Mouse (Mus musculus) stomach, embryonic 16.5 days (tissue): ENCODE results near the gene Gnpat. TPM values are rescaled to one million over a fixed set of nuclear protein-coding genes. Genes with fewer than 3 reads are reported as not detected.
"Not testable (repeated sequence)": the region's sequence is repeated elsewhere in the genome, so short reads cannot be mapped to it uniquely, and the experiment has no call there.

ENCODE experiments used
- ATAC-seq: fragments of 200-750 bp; cut with Nextera tagmentation; 2 replicates; pipeline ENCODE4 v1.8.0; 2017; ENCODE audit warnings: moderate number of reproducible peaks, moderate TSS enrichment; ENCODE audit not compliant: insufficient read depth, low FRiP score
- H3K27ac ChIP-seq: fragments of 300-500 bp; sonication (generic); 2 replicates; pipeline ENCODE4 v1.5.1; 2014; ENCODE audit warnings: low read length
- H3K27me3 ChIP-seq: fragments of 300-500 bp; sonication (generic); 2 replicates; pipeline ENCODE4 v1.6.1; 2014; ENCODE audit warnings: low read length, control low read depth, mixed read lengths; ENCODE audit not compliant: control insufficient read depth, insufficient read depth
- H3K36me3 ChIP-seq: fragments of 300-500 bp; sonication (generic); 2 replicates; pipeline ENCODE4 v1.6.1; 2014; ENCODE audit warnings: low read length; ENCODE audit not compliant: control insufficient read depth, insufficient read depth
- H3K4me1 ChIP-seq: fragments of 300-500 bp; sonication (generic); 2 replicates; pipeline ENCODE4 v1.6.1; 2014; ENCODE audit warnings: low read length, control low read depth, mixed read lengths; ENCODE audit not compliant: control insufficient read depth, insufficient read depth
- H3K4me2 ChIP-seq: fragments of 300-500 bp; sonication (generic); 2 replicates; pipeline ENCODE4 v1.6.1; 2014; ENCODE audit warnings: low read depth, low read length, mixed read lengths
- H3K4me3 ChIP-seq: fragments of 300-500 bp; sonication (generic); replicated peaks from 2 replicates; pipeline ENCODE4 v1.5.1; 2014; ENCODE audit warnings: mild to moderate bottlenecking, low read length
- H3K9ac ChIP-seq: fragments of 300-500 bp; sonication (generic); 2 replicates; pipeline ENCODE4 v1.6.1; 2014; ENCODE audit warnings: low read length
- H3K9me3 ChIP-seq: fragments of 300-500 bp; sonication (generic); replicated peaks from 2 replicates; pipeline ENCODE4 v1.6.1; 2016; ENCODE audit warnings: low read length, control low read depth; ENCODE audit not compliant: control insufficient read depth
- WGBS: fragments of 180-500 bp; shearing (Covaris S2); extraction: QIAGEN DNeasy Blood & Tissue Kit; methylation state at CpG from one replicate; pipeline ENCODE4 v1.1.7; 2014; 5-methylcytosine and 5-hydroxymethylcytosine counted together
- polyA plus RNA-seq: library from polyadenylated mRNA; unstranded; fragments of >200 nt; fragmentation: Nextera tagmentation; extraction: Ambion mirVana; gene quantifications from 2 replicates; pipeline ENCODE4 v1.2.1, GENCODE M21; 2015

Gnpat gene
- polyA plus RNA-seq, 1 experiment from 2014 or later, result 90.1 TPM

- Histone ChIP-seq H3K36me3 (peaks cover 7% of the 10 kb centered on the region; the same call in 1 of the 2 replicates), H3K4me2 (no peak overlapping the region), H3K4me1 (no peaks in the 10 kb centered on the region), H3K27ac (no peak overlapping the region), H3K27me3 (no peaks in the 10 kb centered on the region), H3K9me3 (no peaks in the 10 kb centered on the region), H3K9ac (no peak overlapping the region), H3K4me3 (no peak overlapping the region)
- no peak for ATAC-seq
- 77% methylated on average over 2 of the region's 2 CpGs for WGBS
Measured at GRCm38 (mm10) chr8:124837956-124838355, 24.9 kb upstream of the Gnpat start.

GRCm38 (mm10) chr8:124839371-124839770 is 23.5 kb upstream of the Gnpat start:
- no peak overlapping the region for H3K27ac ChIP-seq
- ATAC-seq, result no peak
- WGBS, result 87% methylated on average over 10 of the region's 10 CpGs
- H3K36me3 ChIP-seq, result peaks cover 7% of the 10 kb centered on the region; the same call in 1 of the 2 replicates
- no peak overlapping the region for H3K4me3 ChIP-seq
- H3K9ac ChIP-seq, result no peak overlapping the region
- no peaks in the 10 kb centered on the region for H3K4me1 ChIP-seq
- no peaks in the 10 kb centered on the region for H3K27me3 ChIP-seq
- H3K4me2 ChIP-seq, result no peak overlapping the region
- H3K9me3 ChIP-seq, result no peaks in the 10 kb centered on the region

GRCm38 (mm10) chr8:124840900-124841299 is 21.9 kb upstream of the Gnpat start:
- H3K36me3 ChIP-seq, result peaks cover 11% of the 10 kb centered on the region; the same call in 1 of the 2 replicates
- ATAC-seq, result no peak
- H3K27me3 ChIP-seq, result no peaks in the 10 kb centered on the region
- no peak overlapping the region for H3K27ac ChIP-seq
- H3K9ac ChIP-seq, result no peak overlapping the region
- WGBS, result 97% methylated on average over 7 of the region's 7 CpGs
- H3K4me1 ChIP-seq, result no peaks in the 10 kb centered on the region
- H3K9me3 ChIP-seq, result no peaks in the 10 kb centered on the region
- no peak overlapping the region for H3K4me3 ChIP-seq
- H3K4me2 ChIP-seq, result no peak overlapping the region

- Histone ChIP-seq H3K4me3 (no peak overlapping the region), H3K27ac (no peak overlapping the region), H3K4me2 (no peak overlapping the region), H3K4me1 (no peaks in the 10 kb centered on the region), H3K9me3 (no peaks in the 10 kb centered on the region), H3K9ac (no peak overlapping the region), H3K27me3 (no peaks in the 10 kb centered on the region), H3K36me3 (peaks cover 11% of the 10 kb centered on the region; the same call in 1 of the 2 replicates)
- 82% methylated on average over 10 of the region's 10 CpGs for WGBS
- ATAC-seq, result no peak
Measured at GRCm38 (mm10) chr8:124841775-124842174, 21.1 kb upstream of the Gnpat start.

GRCm38 (mm10) chr8:124842929-124843328 is 19.9 kb upstream of the Gnpat start:
- H3K4me3 ChIP-seq, H3K4me1 ChIP-seq, H3K4me2 ChIP-seq, H3K9ac ChIP-seq, H3K9me3 ChIP-seq, H3K27ac ChIP-seq, ATAC-seq, H3K27me3 ChIP-seq: not testable (repeated sequence)
- H3K36me3 ChIP-seq, result peaks cover 11% of the 10 kb centered on the region; the same call in 1 of the 2 replicates
- 75% methylated on average over 1 of the region's 1 CpGs for WGBS

GRCm38 (mm10) chr8:124845131-124845530 is 17.7 kb upstream of the Gnpat start:
- no peaks in the 10 kb centered on the region for H3K4me1 ChIP-seq
- 69% methylated on average over 3 of the region's 3 CpGs for WGBS
- no peak overlapping the region for H3K27ac ChIP-seq
- no peak overlapping the region for H3K4me2 ChIP-seq
- no peak overlapping the region for H3K9ac ChIP-seq
- 0 out of 2 replicates have a peak, but pooled peaks cover 4% of the 10 kb centered on the region for H3K36me3 ChIP-seq
- ATAC-seq, result no peak
- H3K9me3 ChIP-seq, result no peaks in the 10 kb centered on the region
- no peaks in the 10 kb centered on the region for H3K27me3 ChIP-seq
- H3K4me3 ChIP-seq, result no peak overlapping the region

- H3K27me3 ChIP-seq, result no peaks in the 10 kb centered on the region
- H3K27ac ChIP-seq, result no peak overlapping the region
- H3K4me3 ChIP-seq, result no peak overlapping the region
- no peak overlapping the region for H3K9ac ChIP-seq
- ATAC-seq, result no peak
- 88% methylated on average over 5 of the region's 5 CpGs for whole genome bisulfite sequencing
- H3K9me3 ChIP-seq, result no peaks in the 10 kb centered on the region
- 0 out of 2 replicates have a peak, but pooled peaks cover 4% of the 10 kb centered on the region for H3K36me3 ChIP-seq
- H3K4me1 ChIP-seq, result no peaks in the 10 kb centered on the region
- no peak overlapping the region for H3K4me2 ChIP-seq
Measured at GRCm38 (mm10) chr8:124845573-124845972, 17.3 kb upstream of the Gnpat start.

GRCm38 (mm10) chr8:124853511-124853910 is 9.3 kb upstream of the Gnpat start:
- H3K9me3 ChIP-seq, result peaks cover 25% of the 10 kb centered on the region
- no peak overlapping the region for H3K4me2 ChIP-seq
- peaks cover 52% of the 10 kb centered on the region for H3K36me3 ChIP-seq
- no peak overlapping the region for H3K27ac ChIP-seq
- H3K27me3 ChIP-seq, result no peaks in the 10 kb centered on the region
- WGBS, result 91% methylated on average over 1 of the region's 1 CpGs
- H3K4me3 ChIP-seq, result no peak overlapping the region
- H3K9ac ChIP-seq, result no peak overlapping the region
- no peaks in the 10 kb centered on the region for H3K4me1 ChIP-seq
- ATAC-seq, result no peak

- Histone ChIP-seq H3K4me3 (no peak overlapping the region), H3K9ac (no peak overlapping the region), H3K9me3 (peaks cover 17% of the 10 kb centered on the region), H3K4me2 (no peak overlapping the region), H3K27ac (no peak overlapping the region), H3K4me1 (peaks cover 7% of the 10 kb centered on the region), H3K27me3 (no peaks in the 10 kb centered on the region), H3K36me3 (peaks cover 43% of the 10 kb centered on the region)
- no peak for ATAC-seq
Measured at GRCm38 (mm10) chr8:124859466-124859865, 3.4 kb upstream of the Gnpat start.

GRCm38 (mm10) chr8:124860188-124860587 is 2.6 kb upstream of the Gnpat start:
- Histone ChIP-seq H3K4me2 (no peak overlapping the region), H3K27me3 (no peaks in the 10 kb centered on the region), H3K36me3 (peaks cover 36% of the 10 kb centered on the region), H3K9me3 (peaks cover 9% of the 10 kb centered on the region; the same call in 1 of the 2 replicates), H3K27ac (no peak overlapping the region), H3K9ac (no peak overlapping the region), H3K4me1 (peaks cover 7% of the 10 kb centered on the region), H3K4me3 (no peak overlapping the region)
- WGBS, result 97% methylated on average over 3 of the region's 3 CpGs
- no peak for ATAC-seq
